Comparison of ENCODE assay signal across 13 mouse cellular contexts in the genomic region with DNA sequence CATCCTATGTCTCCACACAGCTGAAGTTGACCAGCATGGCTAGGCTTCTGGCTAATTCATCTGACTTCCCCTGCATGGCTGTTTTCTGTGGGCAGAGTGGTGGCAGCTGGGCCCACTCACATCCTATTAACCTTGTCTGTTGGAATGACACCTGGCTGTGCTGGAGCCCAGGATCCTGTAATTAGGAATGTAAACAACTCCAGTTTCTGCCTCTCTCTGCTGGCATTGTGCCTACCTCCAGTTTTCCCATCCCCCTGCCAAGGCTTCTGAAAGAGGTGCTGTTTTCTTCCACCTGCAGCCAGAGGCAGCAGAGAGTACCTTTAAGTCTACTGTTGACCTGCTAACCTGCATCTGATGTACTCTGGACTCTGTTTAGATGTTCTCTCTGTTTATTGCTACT.
DNase-seq lines count a peak whose midpoint lies in the region; ATAC-seq and TF ChIP-seq lines count a peak whose summit lies in the region.
"Had no signal": no experiment of that assay in that cellular context is flagged by ENCODE, and none has a peak within 500 bp of the region (broad histone marks: within the 10 kb centered on the region; RNA-seq: fewer than 3 reads in every experiment).

No protein-coding gene starts in this region.

- no peaks in the 10 kb centered on the region for H3K4me1 ChIP-seq in intestine, embryonic 15.5 days (replicated peaks)
- H3K4me1 ChIP-seq in intestine, embryonic 16.5 days (ENCODE audit: control insufficient read depth, insufficient read depth, low read length) = no peaks in the 10 kb centered on the region
- H3K4me1 ChIP-seq: forebrain, embryonic 10.5 days; liver, embryonic 15.5 days; stomach, embryonic 15.5 days had no signal

- no peak for ATAC-seq in cerebellum, adult (ENCODE audit: insufficient number of reproducible peaks, low FRiP score, low TSS enrichment)
- ATAC-seq in intestine, embryonic 15.5 days = 0 out of 2 replicates have a peak, but pooled peaks have one; percentile 23
- ATAC-seq in intestine, embryonic 16.5 days = no peak
- no peak for ATAC-seq in megakaryocyte, adult 5-6 weeks (ENCODE audit: poor library complexity, severe bottlenecking)

- H3K9me3 ChIP-seq in intestine, embryonic 15.5 days = no peaks in the 10 kb centered on the region
- H3K9me3 ChIP-seq in intestine, embryonic 16.5 days (ENCODE audit: control insufficient read depth, low read length) = no peaks in the 10 kb centered on the region
- H3K9me3 ChIP-seq: forebrain, embryonic 10.5 days; liver, embryonic 15.5 days; stomach, embryonic 15.5 days had no signal

- TF ChIP-seq CTCF in brain, embryonic 14.5 days (IDR thresholded peaks at IDR 0.05; ENCODE audit: borderline replicate concordance, extremely low read depth, insufficient read depth, insufficient read length) = peak; percentile 13; the same call in 1 of the 2 replicates

- peak; percentile 3 for DNase-seq in cerebellum, adult 9-10 months
- DNase-seq in brain, embryonic 14.5 days (ENCODE audit: low read depth) = peak; percentile 68
- DNase-seq in kidney, postnatal 14 days = peak; percentile 13
- DNase-seq in urinary bladder, postnatal 4 days (ENCODE audit: low spot score in 2 of 2) = no peak
- DNase-seq: adrenal gland, adult 2 months; heart, postnatal 36 days had no signal

- TF ChIP-seq POLR2A in brain, embryonic 14.5 days (IDR thresholded peaks at IDR 0.05; ENCODE audit: borderline replicate concordance, extremely low read depth, insufficient read depth, insufficient read length, poor library complexity, severe bottlenecking) = no peak

- H3K36me3 ChIP-seq in intestine, embryonic 15.5 days = no peaks in the 10 kb centered on the region
- no peaks in the 10 kb centered on the region for H3K36me3 ChIP-seq in intestine, embryonic 16.5 days (ENCODE audit: control insufficient read depth, insufficient read depth, low read length)
- H3K36me3 ChIP-seq: forebrain, embryonic 10.5 days; liver, embryonic 15.5 days; stomach, embryonic 15.5 days had no signal

- no peak overlapping the region for H3K27ac ChIP-seq in intestine, embryonic 15.5 days
- H3K27ac ChIP-seq in intestine, embryonic 16.5 days (ENCODE audit: low read length) = no peak overlapping the region
- H3K27ac ChIP-seq: forebrain, embryonic 10.5 days; liver, embryonic 15.5 days; stomach, embryonic 15.5 days had no signal

- H3K27me3 ChIP-seq in intestine, embryonic 15.5 days (replicated peaks) = no peaks in the 10 kb centered on the region; the same call in 1 of the 2 replicates
- no peaks in the 10 kb centered on the region for H3K27me3 ChIP-seq in intestine, embryonic 16.5 days (replicated peaks; ENCODE audit: control insufficient read depth, insufficient read depth, low read length)
- H3K27me3 ChIP-seq: liver, embryonic 15.5 days; stomach, embryonic 15.5 days had no signal

- H3K9ac ChIP-seq in intestine, embryonic 15.5 days = no peak overlapping the region
- no peak overlapping the region for H3K9ac ChIP-seq in intestine, embryonic 16.5 days (ENCODE audit: low read depth, low read length)
- H3K9ac ChIP-seq: liver, embryonic 15.5 days; stomach, embryonic 15.5 days had no signal

- no peak overlapping the region for H3K4me2 ChIP-seq in intestine, embryonic 15.5 days (replicated peaks)
- H3K4me2 ChIP-seq in intestine, embryonic 16.5 days (ENCODE audit: low read depth, low read length) = no peak overlapping the region
- H3K4me2 ChIP-seq: liver, embryonic 15.5 days; stomach, embryonic 15.5 days had no signal

- no peak overlapping the region for H3K4me3 ChIP-seq in intestine, embryonic 15.5 days (replicated peaks)
- H3K4me3 ChIP-seq in intestine, embryonic 16.5 days (ENCODE audit: low read length) = no peak overlapping the region
- H3K4me3 ChIP-seq: forebrain, embryonic 10.5 days; liver, embryonic 15.5 days; stomach, embryonic 15.5 days had no signal

Comparison
In these comparisons a context has a peak if more than half of its experiments do, and no peak if none do; other contexts are left out.
1. DNase-seq: peak in cerebellum, adult 9-10 months (single experiment), brain, embryonic 14.5 days (single experiment) and kidney, postnatal 14 days (single experiment); none in urinary bladder, postnatal 4 days (0 of 2).